Mouse (Mus musculus) midbrain, embryonic 13.5 days (tissue): ENCODE results near the gene Naga. TPM values are rescaled to one million over a fixed set of nuclear protein-coding genes. Genes with fewer than 3 reads are reported as not detected.

Experiments
- ATAC-seq: fragments of 200-750 bp; cut with Nextera tagmentation; 2 replicates; pipeline ENCODE4 v1.8.0; 2017; ENCODE audit warnings: mild to moderate bottlenecking, moderate TSS enrichment, moderate library complexity
- H3K27ac ChIP-seq: fragments of 300-500 bp; sonication (generic); 2 replicates; pipeline ENCODE4 v1.5.1; 2015; ENCODE audit warnings: inconsistent platforms, mild to moderate bottlenecking, moderate library complexity
- H3K27me3 ChIP-seq: fragments of 300-500 bp; sonication (generic); 2 replicates; pipeline ENCODE4 v1.6.1; 2015; ENCODE audit warnings: mild to moderate bottlenecking, inconsistent platforms
- H3K36me3 ChIP-seq: fragments of 300-500 bp; sonication (generic); 2 replicates; pipeline ENCODE4 v1.6.1; 2015; ENCODE audit warnings: mild to moderate bottlenecking, inconsistent platforms
- H3K4me1 ChIP-seq: fragments of 300-500 bp; sonication (generic); replicated peaks from 2 replicates; pipeline ENCODE4 v1.6.1; 2015; ENCODE audit warnings: inconsistent platforms
- H3K4me2 ChIP-seq: fragments of 300-500 bp; sonication (generic); replicated peaks from 2 replicates; pipeline ENCODE4 v1.6.1; 2015; ENCODE audit warnings: moderate library complexity, mild to moderate bottlenecking, inconsistent platforms
- H3K4me3 ChIP-seq: fragments of 300-500 bp; sonication (generic); replicated peaks from 2 replicates; pipeline ENCODE4 v1.5.1; 2015; ENCODE audit warnings: mild to moderate bottlenecking, inconsistent platforms
- H3K9ac ChIP-seq: fragments of 300-500 bp; sonication (generic); replicated peaks from 2 replicates; pipeline ENCODE4 v1.6.1; 2015; ENCODE audit warnings: mild to moderate bottlenecking, inconsistent platforms
- H3K9me3 ChIP-seq: fragments of 300-500 bp; sonication (generic); 2 replicates; pipeline ENCODE4 v1.6.1; 2016; ENCODE audit warnings: mild to moderate bottlenecking, inconsistent platforms
- WGBS: fragments of 180-500 bp; shearing (Covaris S2); methylation state at CpG from one replicate; pipeline ENCODE4 v1.1.7; 2015; 5-methylcytosine and 5-hydroxymethylcytosine counted together
- polyA plus RNA-seq: library from polyadenylated mRNA; unstranded; fragments of >200 nt; fragmentation: Nextera tagmentation; extraction: Ambion mirVana; gene quantifications from 2 replicates; pipeline ENCODE4 v1.2.1, GENCODE M21; 2015

The Naga gene
- polyA plus RNA-seq, 1 experiment from 2014 or later, result 22.7 TPM

DNA sequence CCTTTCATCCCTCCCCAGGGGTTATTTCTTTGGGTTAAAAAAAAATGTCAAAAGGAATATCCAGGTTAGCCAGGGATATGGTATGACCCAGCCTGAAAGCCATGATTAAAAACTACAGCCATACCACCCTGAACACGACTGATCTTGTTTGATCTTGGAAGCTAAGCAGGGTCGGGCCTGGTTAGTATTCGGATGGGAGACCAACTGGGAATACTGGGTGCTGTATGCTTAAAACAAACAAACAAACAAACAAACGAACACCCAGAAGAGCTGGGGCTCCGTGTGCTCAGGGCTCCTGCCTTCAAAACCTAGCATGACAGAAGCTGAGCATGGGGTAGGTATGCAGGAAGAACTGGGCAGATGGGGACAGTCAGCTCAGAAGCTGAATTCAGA, 3.8 kb upstream of the Naga start:
- Histone ChIP-seq H3K27ac (no peak overlapping the region), H3K4me2 (no peak overlapping the region), H3K36me3 (no peaks in the 10 kb centered on the region; the same call in 1 of the 2 replicates), H3K9ac (no peak overlapping the region), H3K4me3 (no peak overlapping the region), H3K27me3 (peaks cover 24% of the 10 kb centered on the region), H3K9me3 (no peaks in the 10 kb centered on the region), H3K4me1 (peaks cover 26% of the 10 kb centered on the region)
- WGBS, result 81% methylated on average over 5 of the region's 5 CpGs
- no peak for ATAC-seq

DNA sequence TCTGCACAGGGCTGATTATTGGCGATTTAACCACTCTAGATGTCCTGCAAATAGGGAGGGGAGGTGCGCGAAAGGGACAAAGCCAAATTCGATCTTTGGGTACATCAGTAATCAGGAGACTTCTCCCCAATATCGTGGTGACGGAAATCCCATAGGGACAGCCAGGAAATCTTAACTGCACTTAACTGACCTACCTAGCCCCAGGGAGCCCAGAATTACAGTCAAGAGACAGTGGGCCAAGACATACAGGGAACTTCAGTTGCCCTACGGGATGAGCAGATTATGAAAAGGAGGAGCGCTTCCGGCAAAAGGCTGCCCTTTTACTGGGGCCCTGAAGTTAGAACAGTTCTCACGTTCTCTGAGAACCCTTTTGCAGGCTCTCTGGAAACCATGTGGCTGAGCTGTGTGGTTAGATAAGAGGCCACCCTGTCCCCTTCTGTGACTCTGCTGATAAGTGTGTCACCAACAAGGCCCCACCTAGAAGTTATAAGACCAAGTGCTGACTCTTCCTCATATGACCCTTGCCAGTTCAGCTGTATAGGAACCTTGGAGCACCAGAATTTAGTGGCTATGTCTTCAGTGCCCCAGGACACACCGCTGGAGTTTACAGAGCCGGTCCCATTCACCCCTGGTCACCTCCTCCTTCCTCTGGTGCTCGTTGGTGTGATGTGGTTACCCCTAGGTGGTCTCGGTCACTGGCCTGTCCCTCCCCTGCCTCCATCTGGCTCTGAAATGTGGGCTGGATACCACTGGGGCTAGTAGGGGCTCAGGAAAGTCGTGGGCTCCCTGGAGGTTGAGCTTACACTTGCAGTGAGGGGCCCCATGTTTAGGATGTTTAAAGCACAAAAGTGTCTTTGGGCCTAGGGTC, 3.2 kb upstream of the Naga start:
- H3K9ac ChIP-seq, result no peak overlapping the region
- no peak overlapping the region for H3K4me3 ChIP-seq
- H3K4me1 ChIP-seq, result peaks cover 26% of the 10 kb centered on the region
- 75% methylated on average over 15 of the region's 15 CpGs for WGBS
- no peak overlapping the region for H3K27ac ChIP-seq
- peaks cover 24% of the 10 kb centered on the region for H3K27me3 ChIP-seq
- no peaks in the 10 kb centered on the region for H3K9me3 ChIP-seq
- no peaks in the 10 kb centered on the region for H3K36me3 ChIP-seq
- H3K4me2 ChIP-seq, result 0 out of 2 replicates have a peak overlapping the region, but pooled peaks have one; percentile 53
- no peak for ATAC-seq

- H3K27ac ChIP-seq, result no peak overlapping the region
Observed at GRCm38 (mm10) chr15:82341036-82341501, 2.3 kb upstream of the Naga start.

DNA sequence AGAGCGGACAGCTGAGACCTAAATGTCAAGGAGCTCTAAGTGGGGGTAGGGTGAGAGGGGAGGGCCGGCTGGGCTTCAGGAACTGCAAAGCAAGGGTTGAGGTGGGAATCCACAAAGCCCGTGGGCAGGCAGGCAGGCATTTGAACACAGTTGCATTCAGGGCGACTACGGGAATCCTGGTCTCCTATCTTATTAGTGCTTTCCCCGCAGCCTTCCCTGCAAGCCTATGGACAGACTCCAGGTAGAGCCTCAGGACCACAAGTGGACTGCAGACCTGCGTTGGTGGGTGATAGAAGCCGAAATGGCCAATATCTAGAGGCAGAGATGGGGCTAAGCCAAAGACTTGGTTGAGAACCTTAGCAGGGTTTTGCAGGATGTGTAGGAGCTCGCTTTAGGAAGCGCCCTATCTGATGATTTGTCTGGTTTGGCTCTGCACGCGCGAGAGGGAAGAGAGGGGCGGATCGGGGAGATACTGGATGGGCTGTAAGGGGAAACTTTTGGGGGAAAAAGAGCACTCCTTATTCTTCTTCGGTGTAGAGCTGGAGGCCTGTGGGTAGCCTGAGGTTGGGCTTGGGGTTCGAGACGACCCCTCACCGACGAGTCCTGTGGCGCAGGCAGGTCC, 1.8 kb upstream of the Naga start:
- WGBS, result 39% methylated on average over 21 of the region's 21 CpGs
- Histone ChIP-seq H3K27ac (no peak overlapping the region), H3K4me3 (peak overlapping the region; percentile 29), H3K4me1 (peaks cover 29% of the 10 kb centered on the region), H3K4me2 (peak overlapping the region; percentile 53), H3K9me3 (no peaks in the 10 kb centered on the region), H3K27me3 (peaks cover 24% of the 10 kb centered on the region), H3K36me3 (peaks cover 2% of the 10 kb centered on the region), H3K9ac (peak overlapping the region; percentile 59)
- no peak for ATAC-seq

More at GRCm38 (mm10) chr15:82341036-82341501, 2.3 kb upstream of the Naga start:
- Histone ChIP-seq H3K9me3 (no peaks in the 10 kb centered on the region), H3K4me2 (peak overlapping the region; percentile 53), H3K4me1 (peaks cover 29% of the 10 kb centered on the region), H3K36me3 (no peaks in the 10 kb centered on the region), H3K9ac (peak overlapping the region; percentile 59), H3K4me3 (peak overlapping the region; percentile 29), H3K27me3 (peaks cover 24% of the 10 kb centered on the region)
- 3% methylated on average over 40 of the region's 40 CpGs for WGBS
- ATAC-seq, result no peak

DNA sequence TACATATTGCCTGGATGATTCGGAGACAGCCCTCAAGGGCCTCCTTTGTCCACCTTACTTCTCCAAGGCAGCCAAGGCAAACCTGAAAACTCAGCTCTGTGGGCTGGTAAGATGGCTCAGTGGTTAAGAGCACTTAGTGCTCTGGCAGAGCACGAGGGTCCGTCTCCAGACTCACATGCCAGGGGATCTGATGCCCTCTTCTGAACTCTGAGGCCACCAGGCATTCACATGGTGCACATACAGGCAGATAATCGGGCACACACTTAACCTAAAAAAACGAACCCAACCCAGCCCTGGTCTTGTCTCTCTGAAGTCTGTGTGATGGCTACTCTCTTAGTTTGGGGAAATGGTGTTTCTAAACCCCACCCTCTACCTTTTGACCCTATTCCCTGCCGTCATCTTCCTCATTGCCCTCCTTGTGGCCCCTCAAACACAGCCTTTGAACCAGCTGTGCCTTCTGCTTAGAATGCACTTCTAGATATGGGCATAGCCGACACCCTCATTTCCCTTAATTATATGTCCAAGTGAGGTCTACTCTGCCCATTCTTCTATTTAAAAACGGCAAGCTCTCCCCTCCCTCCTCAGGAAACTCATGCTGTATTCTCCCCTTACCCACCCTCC, 1.0 kb upstream of the Naga start:
- no peak for ATAC-seq
- no peak overlapping the region for H3K4me3 ChIP-seq
- H3K9ac ChIP-seq, result no peak overlapping the region
- H3K27me3 ChIP-seq, result peaks cover 24% of the 10 kb centered on the region
- no peaks in the 10 kb centered on the region for H3K9me3 ChIP-seq
- peaks cover 29% of the 10 kb centered on the region for H3K4me1 ChIP-seq
- peaks cover 10% of the 10 kb centered on the region for H3K36me3 ChIP-seq
- H3K4me2 ChIP-seq, result no peak overlapping the region
- 80% methylated on average over 8 of the region's 8 CpGs for WGBS
- no peak overlapping the region for H3K27ac ChIP-seq

DNA sequence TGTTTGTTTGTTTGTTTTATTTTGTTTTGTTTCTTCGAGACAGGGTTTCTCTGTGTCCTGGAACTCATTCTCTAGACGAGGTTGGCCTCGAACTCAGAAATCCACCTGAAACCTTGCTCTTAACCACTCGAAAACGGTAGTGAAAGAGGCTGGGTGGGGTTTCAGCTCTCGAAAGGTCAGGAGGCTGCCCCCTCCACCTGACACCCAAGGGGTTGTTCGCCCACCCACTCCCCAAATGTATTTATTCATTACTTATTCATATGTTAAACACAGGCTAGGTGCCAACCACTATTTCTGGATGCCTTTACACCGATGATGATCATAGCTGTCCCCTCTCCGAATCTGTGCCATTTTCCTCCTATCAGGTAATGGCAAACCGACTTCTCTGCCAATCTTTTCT, 425 bp upstream of the Naga start:
- peaks cover 29% of the 10 kb centered on the region for H3K4me1 ChIP-seq
- peak overlapping the region; percentile 54 for H3K4me3 ChIP-seq
- no peaks in the 10 kb centered on the region for H3K9me3 ChIP-seq
- peak overlapping the region; percentile 67 for H3K9ac ChIP-seq
- H3K27ac ChIP-seq, result no peak overlapping the region
- no peak for ATAC-seq
- H3K27me3 ChIP-seq, result peaks cover 24% of the 10 kb centered on the region
- H3K36me3 ChIP-seq, result peaks cover 16% of the 10 kb centered on the region
- H3K4me2 ChIP-seq, result peak overlapping the region; percentile 66
- WGBS, result 64% methylated on average over 10 of the region's 10 CpGs

DNA sequence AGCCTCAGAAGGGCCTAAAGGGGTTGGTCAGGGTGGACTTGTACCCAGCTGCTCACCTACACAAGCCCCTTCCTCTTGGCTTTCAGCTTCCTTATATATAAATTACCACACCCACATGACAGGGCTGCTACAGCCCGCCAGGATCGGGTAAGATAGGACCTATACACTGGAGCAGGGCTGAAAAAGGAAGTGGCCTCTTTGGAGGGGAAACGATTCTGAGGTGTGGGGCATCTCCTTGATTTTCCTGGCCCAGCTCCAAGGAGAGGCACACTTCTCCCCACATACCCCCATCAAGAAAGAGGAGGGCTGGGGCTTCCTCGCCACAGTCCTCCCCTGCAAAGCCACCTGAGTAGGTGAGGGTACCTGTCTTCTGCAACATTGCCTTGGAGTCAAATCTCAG, 850 bp downstream of the Naga start:
- peaks cover 29% of the 10 kb centered on the region for H3K4me1 ChIP-seq
- H3K9ac ChIP-seq, result peak overlapping the region; percentile 67
- H3K4me2 ChIP-seq, result peak overlapping the region; percentile 66
- WGBS, result 58% methylated on average over 4 of the region's 4 CpGs
- no peaks in the 10 kb centered on the region for H3K9me3 ChIP-seq
- peak overlapping the region; percentile 54 for H3K4me3 ChIP-seq
- H3K27me3 ChIP-seq, result peaks cover 24% of the 10 kb centered on the region
- peaks cover 18% of the 10 kb centered on the region for H3K36me3 ChIP-seq
- H3K27ac ChIP-seq, result 0 out of 2 replicates have a peak overlapping the region, but pooled peaks have one; percentile 5
- ATAC-seq, result no peak

DNA sequence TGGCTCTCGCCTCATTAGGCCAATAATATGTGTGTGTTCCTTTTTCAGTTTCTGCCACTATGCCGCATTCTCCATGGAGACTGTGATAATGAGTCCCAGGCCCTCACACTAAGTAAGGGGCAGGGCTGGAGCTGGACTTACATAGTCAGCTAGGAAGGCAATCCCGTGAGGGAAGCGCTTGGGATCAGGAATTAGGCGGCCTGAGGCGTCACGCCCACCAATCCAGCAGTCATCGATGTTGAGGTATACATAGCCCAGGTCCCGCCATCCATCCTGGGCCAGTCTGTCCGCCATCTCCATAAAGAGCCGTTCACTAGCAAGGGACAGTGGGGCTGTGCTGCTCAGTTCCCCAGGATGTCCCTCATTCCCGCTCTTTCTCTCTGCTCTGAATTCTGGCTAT, 2.1 kb downstream of the Naga start:
- no peaks in the 10 kb centered on the region for H3K9me3 ChIP-seq
- WGBS, result 79% methylated on average over 12 of the region's 12 CpGs
- no peak for ATAC-seq
- no peak overlapping the region for H3K4me3 ChIP-seq
- peaks cover 18% of the 10 kb centered on the region for H3K27me3 ChIP-seq
- H3K36me3 ChIP-seq, result peaks cover 18% of the 10 kb centered on the region
- no peak overlapping the region for H3K4me2 ChIP-seq
- H3K4me1 ChIP-seq, result peaks cover 29% of the 10 kb centered on the region
- H3K27ac ChIP-seq, result no peak overlapping the region
- 0 out of 2 replicates have a peak overlapping the region, but pooled peaks have one; percentile 6 for H3K9ac ChIP-seq

DNA sequence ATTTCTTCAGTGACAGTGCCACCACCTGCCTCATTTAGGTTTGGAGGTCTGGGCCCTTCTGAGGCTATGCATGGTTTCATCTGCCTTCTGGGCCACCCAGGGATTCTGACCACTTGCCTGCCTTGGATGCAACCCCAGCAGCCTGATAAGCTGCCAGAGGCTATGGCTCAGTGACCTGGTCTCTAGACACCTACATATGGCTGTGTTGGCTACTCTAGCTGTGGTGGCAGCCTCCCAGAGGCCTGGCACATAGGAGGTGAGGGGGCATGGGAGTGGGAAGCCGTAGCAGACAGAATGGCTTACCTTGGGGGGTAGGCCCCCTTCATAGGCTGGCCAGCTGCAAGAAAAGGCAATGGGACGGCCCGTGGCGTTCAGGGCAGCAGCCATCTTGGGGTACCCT, 3.5 kb downstream of the Naga start:
- H3K9me3 ChIP-seq, result no peaks in the 10 kb centered on the region
- H3K27ac ChIP-seq, result no peak overlapping the region
- H3K4me1 ChIP-seq, result peaks cover 24% of the 10 kb centered on the region
- H3K4me2 ChIP-seq, result no peak overlapping the region
- 98% methylated on average over 4 of the region's 4 CpGs for WGBS
- H3K36me3 ChIP-seq, result peaks cover 21% of the 10 kb centered on the region
- no peak overlapping the region for H3K4me3 ChIP-seq
- no peak overlapping the region for H3K9ac ChIP-seq
- ATAC-seq, result no peak
- peaks cover 7% of the 10 kb centered on the region for H3K27me3 ChIP-seq

DNA sequence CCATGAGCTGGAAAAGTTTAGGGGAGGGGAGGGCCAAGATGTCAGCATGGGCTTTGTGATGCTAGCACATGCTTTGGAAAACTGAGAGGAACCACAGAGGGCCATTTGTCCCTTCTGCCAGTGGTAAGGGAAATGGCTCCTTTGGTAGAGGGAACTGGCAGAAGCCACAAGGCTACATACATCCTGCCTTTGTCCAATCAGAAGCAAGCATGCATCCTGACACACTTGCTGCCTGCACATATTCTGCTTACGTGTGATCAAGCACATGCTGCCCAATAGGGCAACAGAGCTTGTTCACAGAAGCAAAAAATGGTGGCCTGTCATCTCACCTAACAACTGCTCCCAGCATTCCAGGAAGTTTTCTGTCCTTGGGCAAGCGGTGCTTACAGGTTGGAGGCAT, 13.3 kb downstream of the Naga start:
- 84% methylated on average over 2 of the region's 2 CpGs for WGBS
- Histone ChIP-seq H3K27ac (no peak overlapping the region), H3K9me3 (no peaks in the 10 kb centered on the region), H3K27me3 (no peaks in the 10 kb centered on the region), H3K36me3 (peaks cover 7% of the 10 kb centered on the region), H3K4me1 (no peaks in the 10 kb centered on the region), H3K4me2 (no peak overlapping the region), H3K4me3 (no peak overlapping the region), H3K9ac (no peak overlapping the region)
- ATAC-seq, result no peak

DNA sequence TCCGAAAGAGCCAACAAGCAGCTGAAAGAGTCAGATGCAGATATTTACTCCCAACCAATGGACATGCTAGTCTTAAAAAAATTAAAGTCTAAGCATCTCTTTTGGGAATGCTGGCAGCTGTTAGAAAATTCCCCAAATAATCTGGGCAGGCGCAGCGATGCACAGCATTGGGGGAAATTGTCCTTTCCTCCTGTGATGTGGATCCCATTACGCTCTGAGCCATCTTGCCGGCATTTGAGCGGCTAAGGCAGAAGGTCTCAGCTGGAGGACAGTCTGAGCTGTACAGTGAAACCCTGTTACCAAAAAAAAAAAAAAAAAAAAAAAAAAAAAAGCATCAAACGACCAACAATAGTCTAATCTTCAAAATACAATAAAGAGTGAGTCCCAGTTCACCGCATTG, 16.5 kb downstream of the Naga start:
- no peaks in the 10 kb centered on the region for H3K4me1 ChIP-seq
- no peaks in the 10 kb centered on the region for H3K27me3 ChIP-seq
- H3K4me2 ChIP-seq, result no peak overlapping the region
- no peaks in the 10 kb centered on the region for H3K9me3 ChIP-seq
- no peak overlapping the region for H3K4me3 ChIP-seq
- ATAC-seq, result no peak
- H3K27ac ChIP-seq, result no peak overlapping the region
- H3K9ac ChIP-seq, result no peak overlapping the region
- no peaks in the 10 kb centered on the region for H3K36me3 ChIP-seq
- 74% methylated on average over 8 of the region's 8 CpGs for WGBS

GRCm38 (mm10) chr15:82319613-82320012, 19.1 kb downstream of the Naga start:
- Histone ChIP-seq H3K9ac (no peak overlapping the region), H3K4me1 (no peaks in the 10 kb centered on the region), H3K9me3 (no peaks in the 10 kb centered on the region), H3K4me2 (no peak overlapping the region), H3K27me3 (no peaks in the 10 kb centered on the region), H3K36me3 (no peaks in the 10 kb centered on the region), H3K27ac (no peak overlapping the region), H3K4me3 (no peak overlapping the region)
- no peak for ATAC-seq
- WGBS, result 91% methylated on average over 1 of the region's 1 CpGs
